Mouse (Mus musculus) lung, embryonic 16.5 days (tissue): Measurements from ENCODE around the gene Slc4a3. TPM values are rescaled to one million over a fixed set of nuclear protein-coding genes. Genes with fewer than 3 reads are reported as not detected.

Experiments used
- ATAC-seq: fragments of 200-750 bp; cut with Nextera tagmentation; 2 replicates; pipeline ENCODE4 v1.8.0; 2017; ENCODE audit warnings: low read depth, mild to moderate bottlenecking, moderate library complexity
- H3K27ac ChIP-seq: fragments of 300-500 bp; sonication (generic); 2 replicates; pipeline ENCODE4 v1.5.1; 2014; ENCODE audit warnings: mild to moderate bottlenecking, control low read depth, low read length
- H3K27me3 ChIP-seq: fragments of 300-500 bp; sonication (generic); 2 replicates; pipeline ENCODE4 v1.6.1; 2014; ENCODE audit warnings: low read depth, low read length, mixed read lengths; ENCODE audit not compliant: control insufficient read depth, insufficient read depth
- H3K36me3 ChIP-seq: fragments of 300-500 bp; sonication (generic); 2 replicates; pipeline ENCODE4 v1.6.1; 2014; ENCODE audit warnings: low read length; ENCODE audit not compliant: control insufficient read depth, insufficient read depth
- H3K4me1 ChIP-seq: fragments of 300-500 bp; sonication (generic); replicated peaks from 2 replicates; pipeline ENCODE4 v1.6.1; 2014; ENCODE audit warnings: low read length, mixed read lengths; ENCODE audit not compliant: control insufficient read depth, insufficient read depth
- H3K4me2 ChIP-seq: fragments of 300-500 bp; sonication (generic); 2 replicates; pipeline ENCODE4 v1.6.1; 2014; ENCODE audit warnings: low read depth, low read length, control low read depth
- H3K4me3 ChIP-seq: fragments of 300-500 bp; sonication (generic); 2 replicates; pipeline ENCODE4 v1.5.1; 2014; ENCODE audit warnings: mild to moderate bottlenecking, low read length, control low read depth
- H3K9ac ChIP-seq: fragments of 300-500 bp; sonication (generic); 2 replicates; pipeline ENCODE4 v1.6.1; 2014; ENCODE audit warnings: low read length, control low read depth
- H3K9me3 ChIP-seq: fragments of 300-500 bp; sonication (generic); 2 replicates; pipeline ENCODE4 v1.6.1; 2016; ENCODE audit warnings: low read length; ENCODE audit not compliant: control insufficient read depth
- WGBS: fragments of 180-500 bp; shearing (Covaris S2); extraction: QIAGEN DNeasy Blood & Tissue Kit; methylation state at CpG from one replicate; pipeline ENCODE4 v1.1.7; 2014; 5-methylcytosine and 5-hydroxymethylcytosine counted together
- polyA plus RNA-seq: library from polyadenylated mRNA; unstranded; fragments of >200 nt; fragmentation: Nextera tagmentation; extraction: Ambion mirVana; gene quantifications from 2 replicates; pipeline ENCODE4 v1.2.1, GENCODE M21; 2015

Slc4a3 gene
- polyA plus RNA-seq, 1 experiment from 2014 or later: 12.3 TPM

DNA sequence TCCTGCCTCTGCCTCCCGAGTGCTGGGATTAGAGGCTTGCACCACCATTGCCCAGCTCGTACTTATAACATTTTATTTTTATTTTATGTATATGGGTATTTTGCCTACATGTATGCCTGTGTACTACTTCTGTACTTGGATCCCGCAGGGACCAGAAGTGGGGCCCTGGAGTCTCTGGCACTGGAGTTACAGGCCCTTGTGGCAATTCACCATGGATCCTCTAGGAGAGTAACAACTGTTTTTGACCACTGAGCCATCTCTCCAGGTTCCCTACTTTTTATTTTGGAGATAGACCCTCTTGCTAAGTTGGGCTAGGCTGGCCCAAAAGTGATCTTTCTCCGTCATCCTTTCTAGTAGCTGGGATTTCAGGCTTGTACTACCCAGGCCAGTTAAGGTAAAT lies 27.6 kb upstream of the Slc4a3 start:
- peaks cover 13% of the 10 kb centered on the region for H3K4me1 ChIP-seq
- peak overlapping the region; percentile 21 for H3K27ac ChIP-seq
- H3K9me3 ChIP-seq: no peaks in the 10 kb centered on the region
- 90% methylated on average over 4 of the region's 4 CpGs for WGBS
- H3K4me3 ChIP-seq: no peak overlapping the region
- ATAC-seq: no peak
- H3K9ac ChIP-seq: no peak overlapping the region
- H3K4me2 ChIP-seq: no peak overlapping the region
- no peaks in the 10 kb centered on the region for H3K27me3 ChIP-seq
- H3K36me3 ChIP-seq: no peaks in the 10 kb centered on the region

DNA sequence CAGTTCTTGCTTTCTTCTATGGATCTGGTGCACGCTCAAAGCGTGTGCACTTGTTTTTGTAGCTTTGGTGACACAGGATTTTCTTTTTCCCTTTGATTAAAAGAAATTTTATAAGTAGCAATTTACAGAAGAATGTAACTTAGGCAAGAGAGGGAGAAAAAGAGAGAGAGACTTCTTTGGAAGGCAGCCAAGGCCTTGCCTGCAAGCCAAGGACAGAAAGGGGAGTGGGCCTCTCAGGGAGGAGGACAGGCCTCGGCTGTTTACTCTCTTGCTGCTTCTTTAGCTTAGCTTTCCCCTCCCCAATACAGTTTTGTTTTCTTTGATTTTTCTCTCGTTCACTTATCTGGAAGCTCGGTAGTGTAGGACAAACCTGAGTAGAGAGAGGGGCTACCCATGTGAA lies 26.5 kb upstream of the Slc4a3 start:
- no peaks in the 10 kb centered on the region for H3K9me3 ChIP-seq
- 0 out of 2 replicates have a peak, but pooled peaks have one; percentile 26 for ATAC-seq
- no peaks in the 10 kb centered on the region for H3K36me3 ChIP-seq
- no peak overlapping the region for H3K4me2 ChIP-seq
- peak overlapping the region; percentile 62 for H3K27ac ChIP-seq
- no peaks in the 10 kb centered on the region for H3K27me3 ChIP-seq
- 22% methylated on average over 5 of the region's 5 CpGs for WGBS
- H3K9ac ChIP-seq: peak overlapping the region; percentile 9; the same call in 1 of the 2 replicates
- no peak overlapping the region for H3K4me3 ChIP-seq
- peaks cover 13% of the 10 kb centered on the region for H3K4me1 ChIP-seq

DNA sequence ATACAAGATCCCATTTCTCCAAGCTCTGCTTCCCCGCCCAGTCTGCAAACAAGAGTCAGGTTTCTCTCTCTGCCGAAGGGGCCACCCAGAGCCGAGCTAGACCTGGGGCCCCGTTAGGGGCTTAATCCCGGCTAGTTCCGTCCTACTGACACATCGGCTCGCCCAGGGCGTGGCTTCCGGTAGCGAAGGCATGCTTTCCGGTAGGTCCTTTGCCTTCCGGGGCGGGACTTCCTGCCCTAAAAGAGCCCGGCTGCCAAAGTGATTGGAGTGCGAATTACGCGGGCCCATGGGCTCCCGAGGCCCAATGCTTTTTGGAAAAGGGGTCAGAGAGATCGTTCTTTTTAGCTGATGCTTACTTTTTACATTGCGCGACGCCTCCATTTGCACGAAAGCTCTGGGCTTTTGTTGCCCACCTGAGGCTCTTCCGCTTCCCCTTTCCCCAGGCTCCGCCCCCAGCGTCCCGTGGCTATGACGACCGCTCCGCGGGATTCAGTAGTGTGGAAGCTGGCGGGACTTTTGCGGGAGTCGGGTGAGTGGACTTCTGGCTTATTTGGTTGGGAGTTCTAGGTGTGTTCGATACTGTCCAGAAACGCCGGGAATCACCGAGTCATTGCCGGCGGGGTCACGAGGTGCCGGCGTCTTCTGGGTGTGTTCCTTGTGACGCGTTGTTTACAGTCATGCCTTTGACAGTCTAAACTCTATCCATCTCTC lies 24.6 kb upstream of the Slc4a3 start, which contains the start of gene Stk11ip:
Stk11ip (plus strand) TSS at position 209 of the 711 bp plus-strand sequence.
- WGBS: under 1% methylated on average over 46 of the region's 46 CpGs
- peak within 1 kb of the TSS; percentile 68 for H3K4me3 ChIP-seq
- H3K9me3 ChIP-seq: no peaks in the 10 kb centered on the region
- H3K4me2 ChIP-seq: peak within 1 kb of the TSS; percentile 74
- no peaks in the 10 kb centered on the region for H3K36me3 ChIP-seq
- peak; percentile 98 for ATAC-seq
- no peaks in the 10 kb centered on the region for H3K27me3 ChIP-seq
- H3K4me1 ChIP-seq: peaks cover 13% of the 10 kb centered on the region
- peak within 1 kb of the TSS; percentile 98 for H3K27ac ChIP-seq
- peak within 1 kb of the TSS; percentile 70 for H3K9ac ChIP-seq

DNA sequence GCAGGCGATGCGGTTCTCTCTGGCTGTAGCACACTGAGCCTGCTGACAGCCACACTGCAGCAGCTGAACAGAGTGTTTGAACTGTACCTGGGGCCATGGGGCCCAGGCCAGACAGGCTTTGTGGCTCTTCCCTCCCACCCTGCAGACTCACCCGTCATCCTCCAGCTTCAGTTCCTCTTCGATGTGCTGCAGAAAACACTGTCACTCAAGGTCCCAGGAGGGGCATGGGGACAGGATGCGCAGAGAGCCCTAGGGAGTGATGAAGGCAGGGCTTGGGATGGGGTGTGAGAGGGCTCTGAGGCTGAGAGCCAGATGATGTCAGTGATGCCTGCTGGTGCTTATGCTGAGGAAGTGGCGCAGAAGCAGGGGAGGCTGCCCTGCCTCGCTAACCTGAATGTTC lies 21.4 kb upstream of the Slc4a3 start:
- Histone ChIP-seq H3K4me3 (no peak overlapping the region), H3K36me3 (peaks cover 3% of the 10 kb centered on the region; the same call in 1 of the 2 replicates), H3K27me3 (no peaks in the 10 kb centered on the region), H3K27ac (no peak overlapping the region), H3K4me1 (peaks cover 6% of the 10 kb centered on the region; the same call in 1 of the 2 replicates), H3K4me2 (no peak overlapping the region), H3K9me3 (no peaks in the 10 kb centered on the region), H3K9ac (no peak overlapping the region)
- no peak for ATAC-seq
- 83% methylated on average over 7 of the region's 7 CpGs for WGBS

DNA sequence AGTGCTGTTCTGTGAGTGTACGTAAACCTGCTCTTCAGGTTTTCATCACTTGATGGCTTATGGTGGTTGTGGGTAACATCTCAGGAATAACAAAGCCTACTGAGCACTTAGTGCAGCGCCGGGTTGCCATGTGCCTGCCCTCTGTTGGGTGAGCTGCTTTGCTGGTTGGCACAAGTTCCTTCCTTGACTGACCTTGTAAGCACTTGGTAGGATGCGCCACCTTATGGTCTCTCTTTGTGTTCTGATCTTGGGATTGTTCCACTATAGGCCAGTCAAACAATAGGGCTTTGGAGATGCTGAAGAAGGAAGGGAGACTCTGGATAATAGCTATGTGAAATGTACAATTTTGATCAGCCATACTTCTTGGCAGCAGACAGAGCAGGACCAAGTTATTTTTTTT lies 15.5 kb upstream of the Slc4a3 start:
- Histone ChIP-seq H3K27me3 (no peaks in the 10 kb centered on the region), H3K9me3 (no peaks in the 10 kb centered on the region), H3K9ac (no peak overlapping the region), H3K4me3 (no peak overlapping the region), H3K4me2 (no peak overlapping the region), H3K36me3 (peaks cover 16% of the 10 kb centered on the region), H3K4me1 (no peaks in the 10 kb centered on the region), H3K27ac (no peak overlapping the region)
- ATAC-seq: 0 out of 2 replicates have a peak, but pooled peaks have one; percentile 36
- 62% methylated on average over 4 of the region's 4 CpGs for WGBS

DNA sequence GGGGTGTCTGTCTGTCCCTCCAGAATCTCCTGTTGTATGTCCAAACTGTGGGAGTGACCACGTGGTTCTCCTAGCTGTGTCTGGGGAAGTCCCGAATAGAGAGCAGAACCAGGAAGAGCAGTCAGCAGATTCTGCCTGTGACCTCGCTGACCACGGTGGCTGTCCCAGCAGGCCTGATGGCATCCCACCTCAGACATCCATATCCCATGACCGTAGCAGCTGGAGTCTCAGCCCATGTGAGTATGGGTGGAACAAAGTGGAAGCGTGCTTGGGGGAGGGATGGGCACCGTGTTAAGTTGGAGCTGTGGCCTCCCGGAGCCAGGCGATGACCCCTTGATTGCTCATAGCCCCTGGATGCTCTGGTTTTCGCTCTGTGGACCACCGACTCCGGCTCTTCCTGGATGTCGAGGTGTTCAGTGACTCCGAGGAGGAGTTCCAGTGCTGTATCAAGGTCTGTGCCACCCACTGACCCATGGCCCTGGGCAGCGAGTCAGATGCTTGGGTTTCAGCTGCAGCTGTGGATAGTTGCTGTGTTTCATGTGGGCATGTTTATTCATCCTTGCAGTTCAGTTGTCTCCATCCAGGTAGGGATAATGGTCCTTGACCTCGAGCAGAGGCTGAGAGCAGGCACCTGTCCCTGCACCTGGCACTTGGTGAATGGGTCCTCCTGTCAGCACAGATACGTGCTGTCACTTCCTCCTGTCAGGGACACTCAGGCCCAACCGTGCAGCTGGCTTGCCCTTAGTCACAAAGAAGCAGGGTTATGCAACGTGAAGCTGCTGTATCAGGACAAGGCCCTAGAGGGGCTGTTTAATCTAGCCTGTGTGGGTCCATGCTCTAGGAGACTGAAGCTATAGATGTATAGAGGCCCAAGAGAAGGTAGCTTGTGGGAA lies 13.5 kb upstream of the Slc4a3 start:
- ATAC-seq: no peak
- H3K36me3 ChIP-seq: peaks cover 24% of the 10 kb centered on the region
- H3K9ac ChIP-seq: no peak overlapping the region
- WGBS: 87% methylated on average over 19 of the region's 19 CpGs
- H3K4me1 ChIP-seq: no peaks in the 10 kb centered on the region
- no peak overlapping the region for H3K27ac ChIP-seq
- H3K4me2 ChIP-seq: no peak overlapping the region
- H3K4me3 ChIP-seq: no peak overlapping the region
- no peaks in the 10 kb centered on the region for H3K27me3 ChIP-seq
- H3K9me3 ChIP-seq: no peaks in the 10 kb centered on the region

DNA sequence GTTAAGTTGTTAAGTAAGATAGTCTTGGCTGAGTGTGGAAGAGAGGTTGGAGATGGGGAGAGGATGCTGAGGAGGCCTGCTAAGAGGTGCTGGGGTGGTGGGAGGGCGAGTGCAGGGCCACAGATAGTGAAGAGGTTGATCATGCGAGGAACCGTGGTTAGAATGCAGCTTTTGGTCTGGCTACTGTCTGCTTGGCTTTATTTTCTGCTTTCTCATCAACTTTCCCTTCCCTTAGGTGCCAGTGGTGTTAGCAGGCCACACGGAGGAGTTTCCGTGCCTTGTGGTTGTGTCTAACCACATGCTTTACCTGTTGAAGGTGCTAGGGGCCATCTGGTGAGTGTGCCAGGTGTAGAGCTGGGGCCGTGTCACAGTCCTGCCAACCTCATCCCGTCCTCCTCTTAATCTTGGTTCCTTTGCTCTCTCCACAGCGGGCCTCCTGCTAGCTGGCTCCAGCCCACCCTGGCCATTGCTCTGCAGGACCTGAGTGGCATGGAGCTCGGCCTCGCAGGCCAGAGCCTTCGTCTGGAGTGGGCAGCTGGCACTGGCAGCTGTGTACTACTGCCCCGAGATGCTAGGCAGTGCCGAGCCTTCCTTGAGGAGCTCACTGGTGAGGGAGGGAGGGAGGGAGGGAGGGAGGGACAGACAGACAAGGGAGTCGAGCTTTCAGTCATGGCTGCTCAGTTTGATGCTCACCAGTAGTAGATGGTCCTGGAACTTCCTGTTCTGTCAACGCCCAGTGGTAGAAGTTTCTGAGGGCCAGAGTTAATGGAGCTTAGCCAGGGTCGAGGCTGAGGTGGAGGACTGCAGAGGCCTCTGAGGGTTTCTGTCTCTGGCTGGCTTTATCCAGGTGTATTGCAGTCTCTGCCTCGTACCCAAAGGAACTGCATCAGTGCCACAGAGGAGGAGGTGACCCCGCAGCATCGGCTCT lies 12.5 kb upstream of the Slc4a3 start:
- Histone ChIP-seq H3K4me3 (no peak overlapping the region), H3K4me2 (no peak overlapping the region), H3K36me3 (peaks cover 24% of the 10 kb centered on the region), H3K9me3 (no peaks in the 10 kb centered on the region), H3K4me1 (no peaks in the 10 kb centered on the region), H3K27ac (no peak overlapping the region), H3K9ac (no peak overlapping the region), H3K27me3 (no peaks in the 10 kb centered on the region)
- no peak for ATAC-seq
- WGBS: 89% methylated on average over 19 of the region's 19 CpGs

DNA sequence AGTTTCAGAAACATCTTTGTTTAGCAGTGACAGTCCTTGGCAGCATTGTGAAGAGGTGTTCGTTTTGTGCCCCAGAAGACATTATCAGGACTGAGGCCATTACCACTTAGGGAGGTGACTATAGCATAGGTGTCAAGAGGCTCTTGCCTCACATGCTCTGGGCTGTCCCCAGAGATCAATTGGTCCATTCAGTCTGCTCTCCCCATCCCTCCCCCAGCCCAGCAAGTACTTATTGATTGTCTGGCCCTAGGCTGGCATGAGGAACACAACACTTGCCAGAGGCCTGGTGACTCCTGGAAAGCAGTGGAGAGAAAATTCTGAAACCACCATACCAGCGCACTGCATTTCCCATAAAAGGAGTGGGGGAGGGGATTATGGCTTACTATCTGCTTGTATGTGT lies 8.5 kb upstream of the Slc4a3 start:
- WGBS: 76% methylated on average over 2 of the region's 2 CpGs
- H3K9ac ChIP-seq: no peak overlapping the region
- no peaks in the 10 kb centered on the region for H3K27me3 ChIP-seq
- H3K4me1 ChIP-seq: no peaks in the 10 kb centered on the region
- H3K4me2 ChIP-seq: no peak overlapping the region
- H3K36me3 ChIP-seq: peaks cover 22% of the 10 kb centered on the region
- no peak for ATAC-seq
- H3K27ac ChIP-seq: no peak overlapping the region
- H3K4me3 ChIP-seq: no peak overlapping the region
- no peaks in the 10 kb centered on the region for H3K9me3 ChIP-seq
